Mouse (Mus musculus) frontal cortex, postnatal 25 days (tissue): ENCODE measurements around the gene Zmynd8.

Source experiments
- DNase-seq, 2 experiments: peaks; one replicate each; pipeline ENCODE4 v3.0.0; 2022; ENCODE audit warnings: low spot score in 2 of 2

Zmynd8 gene

DNA sequence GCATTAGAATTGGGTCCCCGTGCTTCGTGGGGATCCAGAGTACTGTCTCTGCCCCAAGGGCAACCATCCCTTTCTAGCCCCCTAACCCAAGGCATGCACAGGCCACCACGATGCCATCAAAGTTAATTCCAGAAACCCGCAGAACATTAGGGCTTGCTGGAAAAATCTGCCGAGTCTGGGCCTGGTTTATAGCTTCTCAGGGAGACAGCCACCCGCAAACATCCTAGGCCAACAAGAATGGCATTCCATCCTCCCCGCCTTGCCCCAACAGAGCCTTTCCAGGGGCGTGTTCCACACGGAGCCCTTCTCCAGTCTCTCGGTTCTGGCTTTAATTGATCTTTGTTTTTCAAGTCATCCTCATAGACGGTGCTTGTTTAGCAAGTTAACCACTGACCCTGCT is 150.4 kb downstream of the Zmynd8 start:
- no peak for DNase-seq

DNA sequence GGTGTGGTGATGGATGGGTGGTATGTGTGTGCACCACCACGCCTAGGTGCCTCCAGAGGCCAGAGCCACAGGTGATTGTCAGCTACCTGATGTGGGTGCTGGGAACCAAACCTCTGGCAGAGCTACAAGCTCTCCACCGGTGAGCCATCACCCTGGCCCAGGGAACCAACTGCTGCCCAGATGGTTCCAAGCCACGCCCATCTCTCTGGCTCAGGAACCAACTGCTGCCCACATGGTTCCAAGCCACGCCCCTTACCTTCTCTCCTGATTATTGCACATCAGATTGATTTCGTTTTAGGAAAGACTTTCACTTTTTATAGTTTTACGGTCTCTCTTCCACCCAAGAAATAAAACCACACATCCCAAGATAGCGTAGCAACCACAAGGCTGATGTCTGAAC is 150.8 kb downstream of the Zmynd8 start:
- DNase-seq: no peak

- no peak for DNase-seq
These were observed 153.3 kb downstream of the Zmynd8 start for GRCm38 (mm10) chr2:165745306-165746098.

DNA sequence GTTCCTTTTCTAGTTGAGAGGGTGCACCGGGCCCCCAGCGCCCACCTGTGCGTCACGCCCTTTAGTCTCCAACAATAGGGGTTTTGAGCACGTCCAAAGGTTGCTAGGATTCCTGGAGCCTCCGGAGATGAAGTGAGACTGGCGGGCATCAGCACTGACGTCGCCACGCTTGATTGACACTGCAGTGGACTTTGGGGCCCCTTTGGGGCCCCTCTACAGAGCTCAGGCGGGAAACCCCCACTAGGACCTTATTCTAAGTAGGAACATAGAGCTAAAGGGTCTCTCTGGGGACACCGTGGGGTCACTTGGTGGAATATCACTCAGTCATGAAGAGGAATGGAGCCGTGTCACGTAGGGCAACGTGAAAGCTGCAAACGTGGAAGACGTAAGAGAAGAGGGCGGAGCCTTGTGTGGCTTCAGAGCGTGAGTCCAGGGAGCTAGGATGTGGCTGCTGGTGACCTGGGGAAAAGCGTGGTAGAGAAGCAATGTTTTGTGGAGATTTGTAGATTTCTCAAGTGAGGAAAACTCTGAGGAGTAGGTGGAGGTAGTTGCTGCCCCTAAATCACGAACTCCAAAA is 156.5 kb downstream of the Zmynd8 start:
- DNase-seq: no peak

- no peak for DNase-seq
These were observed 157.2 kb downstream of the Zmynd8 start for GRCm38 (mm10) chr2:165741526-165742050.

- no peak for DNase-seq
These were observed 157.8 kb downstream of the Zmynd8 start for GRCm38 (mm10) chr2:165740982-165741381.

DNA sequence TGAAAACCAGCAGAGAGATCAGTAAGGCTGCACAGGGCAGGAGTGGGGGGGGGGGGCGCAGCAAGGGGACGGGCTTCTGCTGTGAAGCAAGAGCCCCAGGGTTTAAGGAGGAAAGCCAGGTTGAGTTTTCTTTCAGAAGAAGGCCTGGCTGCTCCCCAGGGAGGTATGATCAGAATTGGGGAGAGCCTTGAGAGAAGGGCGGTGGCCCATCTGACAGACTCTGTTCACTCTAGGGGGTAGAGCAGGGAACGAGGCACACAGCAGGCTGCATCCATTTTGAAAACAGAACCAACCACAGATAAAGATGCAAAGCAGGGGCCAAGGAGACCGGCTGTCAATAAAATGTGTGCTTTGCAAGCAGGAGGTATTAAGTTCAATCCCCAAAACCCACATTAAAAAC is 158.4 kb downstream of the Zmynd8 start:
- DNase-seq: no peak

DNA sequence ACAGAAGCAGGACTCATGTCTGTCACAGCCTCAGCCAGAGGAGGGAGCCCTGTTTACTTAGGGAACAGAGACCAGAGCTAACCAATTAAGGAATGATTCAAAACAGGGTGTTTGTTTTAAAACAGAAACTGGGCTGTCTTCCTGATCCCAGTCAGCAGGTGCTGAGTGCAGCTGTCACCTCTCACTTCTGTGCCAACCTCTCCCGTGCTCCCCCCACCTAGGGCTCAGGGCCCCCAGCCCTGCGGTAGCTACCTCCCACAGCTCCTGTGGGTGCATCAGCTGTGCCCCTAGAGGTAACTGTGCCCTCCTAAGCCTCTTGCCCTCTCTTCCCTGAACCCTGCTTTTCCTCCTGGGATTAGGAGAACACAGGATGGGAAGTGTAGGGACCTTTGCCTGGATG is 162.5 kb downstream of the Zmynd8 start:
- DNase-seq: no peak
